Mouse (Mus musculus) MEL (cell line): Measurements from ENCODE around the gene Zdhhc17.

ENCODE experiments used
- EP300 ChIP-seq, 2 experiments: IDR thresholded peaks; 2 replicates each; pipeline ENCODE4 v1.6.1; 2011; ENCODE audit warnings: improper control_type of control experiment in 2 of 2, low read length in 2 of 2, low read depth in 1 of 2, mild to moderate bottlenecking in 1 of 2
- POLR2AphosphoS2 ChIP-seq: IDR thresholded peaks from 2 replicates; pipeline ENCODE4 v1.6.1; 2011; ENCODE audit warnings: low read length, improper control_type of control experiment
- SIN3A ChIP-seq: IDR thresholded peaks from 2 replicates; pipeline ENCODE4 v1.6.1; 2012; ENCODE audit warnings: low read length, improper control_type of control experiment, inconsistent platforms
- TBP ChIP-seq: IDR thresholded peaks from 2 replicates; pipeline ENCODE4 v1.8.0; 2011; ENCODE audit warnings: low read depth, low read length, improper control_type of control experiment
- ZMIZ1 ChIP-seq: IDR thresholded peaks from 2 replicates; pipeline ENCODE4 v1.6.1; 2012; ENCODE audit warnings: low read depth, mild to moderate bottlenecking, inconsistent platforms, low read length, improper control_type of control experiment, moderate library complexity

GRCm38 (mm10) chr10:110947574-110947973 lies 62.4 kb downstream of the Zdhhc17 start:
- TF ChIP-seq POLR2AphosphoS2 (no peak), ZMIZ1 (no peak), TBP (no peak), SIN3A (no peak), EP300 (IDR thresholded peaks at IDR 0.05; ENCODE audit: low read depth in 1 of 2, low read length in 2 of 2) (no peak)
